Mouse (Mus musculus) forebrain, embryonic 10.5 days (tissue): ENCODE data around the gene Ttc13. TPM values are rescaled to one million over a fixed set of nuclear protein-coding genes. Genes with fewer than 3 reads are reported as not detected.

ENCODE experiments used
- DNase-seq: peaks from one replicate; pipeline ENCODE4 v3.0.0-alpha.2; 2017; ENCODE audit warnings: low spot score; ENCODE audit errors: extremely low spot score
- H3K27ac ChIP-seq: fragments of 300-500 bp; sonication (generic); 2 replicates; pipeline ENCODE4 v1.5.1; 2016; ENCODE audit warnings: mild to moderate bottlenecking
- H3K27me3 ChIP-seq: fragments of 300-500 bp; sonication (generic); 2 replicates; pipeline ENCODE4 v1.6.1; 2016; ENCODE audit warnings: mild to moderate bottlenecking; ENCODE audit not compliant: poor library complexity, severe bottlenecking
- H3K36me3 ChIP-seq: fragments of 300-500 bp; sonication (generic); replicated peaks from 2 replicates; pipeline ENCODE4 v1.6.1; 2016; ENCODE audit warnings: mild to moderate bottlenecking, moderate library complexity
- H3K4me1 ChIP-seq: fragments of 300-500 bp; sonication (generic); 2 replicates; pipeline ENCODE4 v1.6.1; 2016
- H3K4me3 ChIP-seq: fragments of 300-500 bp; sonication (generic); 2 replicates; pipeline ENCODE4 v1.5.1; 2016; ENCODE audit warnings: mild to moderate bottlenecking, moderate library complexity
- H3K9me3 ChIP-seq: fragments of 300-500 bp; sonication (generic); 2 replicates; pipeline ENCODE4 v1.6.1; 2016; ENCODE audit warnings: mild to moderate bottlenecking, moderate library complexity
- WGBS: fragments of 180-500 bp; shearing (Covaris S2); methylation state at CpG from one replicate; pipeline ENCODE4 v1.1.7; 2016; 5-methylcytosine and 5-hydroxymethylcytosine counted together
- polyA plus RNA-seq: library from polyadenylated mRNA; unstranded; fragments of >200 nt; fragmentation: Nextera tagmentation; extraction: Ambion mirVana; gene quantifications from 2 replicates; pipeline ENCODE4 v1.2.1, GENCODE M21; 2016

The Ttc13 gene
- polyA plus RNA-seq, 1 experiment from 2014 or later: 50.1 TPM

GRCm38 (mm10) chr8:124635247-124635502, 86.6 kb downstream of the Ttc13 start:
- Histone ChIP-seq H3K36me3 (peaks cover 50% of the 10 kb centered on the region), H3K27me3 (no peaks in the 10 kb centered on the region), H3K9me3 (no peaks in the 10 kb centered on the region), H3K4me1 (peaks cover 6% of the 10 kb centered on the region; the same call in 1 of the 2 replicates), H3K4me3 (no peak overlapping the region), H3K27ac (no peak overlapping the region)
- DNase-seq: no peak
- WGBS: 86% methylated on average over 8 of the region's 8 CpGs

GRCm38 (mm10) chr8:124634411-124635246, 87.2 kb downstream of the Ttc13 start:
- WGBS: 87% methylated on average over 13 of the region's 13 CpGs
- Histone ChIP-seq H3K4me3 (no peak overlapping the region), H3K27ac (no peak overlapping the region), H3K27me3 (no peaks in the 10 kb centered on the region), H3K4me1 (peaks cover 6% of the 10 kb centered on the region; the same call in 1 of the 2 replicates), H3K9me3 (no peaks in the 10 kb centered on the region), H3K36me3 (peaks cover 47% of the 10 kb centered on the region)
- DNase-seq: no peak

- Histone ChIP-seq H3K27me3 (no peaks in the 10 kb centered on the region), H3K27ac (peak overlapping the region; percentile 11; the same call in 1 of the 2 replicates), H3K9me3 (no peaks in the 10 kb centered on the region), H3K36me3 (peaks cover 32% of the 10 kb centered on the region), H3K4me3 (no peak overlapping the region), H3K4me1 (peaks cover 6% of the 10 kb centered on the region; the same call in 1 of the 2 replicates)
- DNase-seq: no peak
- 91% methylated on average over 14 of the region's 14 CpGs for WGBS
These were observed 88.6 kb downstream of the Ttc13 start for GRCm38 (mm10) chr8:124633001-124633703.

GRCm38 (mm10) chr8:124631966-124632365, 89.8 kb downstream of the Ttc13 start:
- no peak for DNase-seq
- peaks cover 6% of the 10 kb centered on the region; the same call in 1 of the 2 replicates for H3K4me1 ChIP-seq
- peaks cover 20% of the 10 kb centered on the region for H3K36me3 ChIP-seq
- no peaks in the 10 kb centered on the region for H3K9me3 ChIP-seq
- H3K27ac ChIP-seq: no peak overlapping the region
- WGBS: 63% methylated on average over 7 of the region's 7 CpGs
- H3K27me3 ChIP-seq: no peaks in the 10 kb centered on the region
- H3K4me3 ChIP-seq: no peak overlapping the region

- H3K36me3 ChIP-seq: peaks cover 9% of the 10 kb centered on the region; the same call in 1 of the 2 replicates
- H3K4me1 ChIP-seq: peaks cover 6% of the 10 kb centered on the region; the same call in 1 of the 2 replicates
- WGBS: 94% methylated on average over 4 of the region's 4 CpGs
- H3K27ac ChIP-seq: no peak overlapping the region
- DNase-seq: no peak
- H3K27me3 ChIP-seq: no peaks in the 10 kb centered on the region
- no peak overlapping the region for H3K4me3 ChIP-seq
- no peaks in the 10 kb centered on the region for H3K9me3 ChIP-seq
These were observed 90.9 kb downstream of the Ttc13 start for GRCm38 (mm10) chr8:124630891-124631290.

GRCm38 (mm10) chr8:124630489-124630888, 91.3 kb downstream of the Ttc13 start:
- 84% methylated on average over 6 of the region's 6 CpGs for WGBS
- Histone ChIP-seq H3K27me3 (no peaks in the 10 kb centered on the region), H3K9me3 (no peaks in the 10 kb centered on the region), H3K27ac (no peak overlapping the region), H3K4me1 (peaks cover 6% of the 10 kb centered on the region; the same call in 1 of the 2 replicates), H3K36me3 (peaks cover 5% of the 10 kb centered on the region; the same call in 1 of the 2 replicates), H3K4me3 (no peak overlapping the region)
- DNase-seq: no peak

GRCm38 (mm10) chr8:124626251-124626650, 95.5 kb downstream of the Ttc13 start:
- no peaks in the 10 kb centered on the region for H3K9me3 ChIP-seq
- WGBS: 90% methylated on average over 9 of the region's 9 CpGs
- H3K4me3 ChIP-seq: no peak overlapping the region
- no peak for DNase-seq
- no peak overlapping the region for H3K27ac ChIP-seq
- H3K36me3 ChIP-seq: no peaks in the 10 kb centered on the region
- peaks cover 4% of the 10 kb centered on the region; the same call in 1 of the 2 replicates for H3K4me1 ChIP-seq
- no peaks in the 10 kb centered on the region for H3K27me3 ChIP-seq

Other genes starting within 250 kb of the Ttc13 start
- 45.5 and 45.7 TPM in 2 replicates for gene Cog2, start 201.2 kb downstream of the Ttc13 start, polyA plus RNA-seq
- gene Agt, start 152.3 kb downstream of the Ttc13 start, polyA plus RNA-seq: not detected in 2 replicates
- not detected in 2 replicates for gene Capn9, start 145.9 kb downstream of the Ttc13 start, polyA plus RNA-seq
- 17.9 and 18.2 TPM in 2 replicates for gene 2310022B05Rik, start 58.6 kb downstream of the Ttc13 start, polyA plus RNA-seq
- 32.6 and 40.3 TPM in 2 replicates for gene Arv1, start 156 bp upstream of the Ttc13 start, polyA plus RNA-seq
- gene Fam89a, start 29.8 kb upstream of the Ttc13 start, polyA plus RNA-seq: 1.8 and 2.3 TPM in 2 replicates
- gene Trim67, start 71.1 kb upstream of the Ttc13 start, polyA plus RNA-seq: 0.18 and 0.35 TPM in 2 replicates
- 156 and 157 TPM in 2 replicates for gene Gnpat, start 141.1 kb upstream of the Ttc13 start, polyA plus RNA-seq
- gene 2810004N23Rik, start 141.1 kb upstream of the Ttc13 start, polyA plus RNA-seq: 81.0 and 83.7 TPM in 2 replicates
- 8.3 and 8.5 TPM in 2 replicates for gene Exoc8, start 175.7 kb upstream of the Ttc13 start, polyA plus RNA-seq
- 8.8 and 10.0 TPM in 2 replicates for gene Sprtn, start 175.9 kb upstream of the Ttc13 start, polyA plus RNA-seq
- 12.8 and 13.3 TPM in 2 replicates for gene Egln1, start 227.3 kb upstream of the Ttc13 start, polyA plus RNA-seq